Mouse (Mus musculus) forebrain, embryonic 15.5 days (tissue): ENCODE measurements around the gene Icam1. TPM values are rescaled to one million over a fixed set of nuclear protein-coding genes. Genes with fewer than 3 reads are reported as not detected.

Experiments used
- ATAC-seq: fragments of 200-750 bp; cut with Nextera tagmentation; replicated peaks from 2 replicates; pipeline ENCODE4 v1.8.0; 2017; ENCODE audit warnings: mild to moderate bottlenecking, moderate TSS enrichment, moderate library complexity
- H3K27ac ChIP-seq: fragments of 300-500 bp; sonication (generic); replicated peaks from 2 replicates; pipeline ENCODE4 v1.5.1; 2015; ENCODE audit warnings: mild to moderate bottlenecking, inconsistent platforms
- H3K27me3 ChIP-seq: fragments of 300-500 bp; sonication (generic); 2 replicates; pipeline ENCODE4 v1.6.1; 2015; ENCODE audit warnings: inconsistent platforms
- H3K36me3 ChIP-seq: fragments of 300-500 bp; sonication (generic); 2 replicates; pipeline ENCODE4 v1.6.1; 2015; ENCODE audit warnings: mild to moderate bottlenecking, inconsistent platforms
- H3K4me1 ChIP-seq: fragments of 300-500 bp; sonication (generic); 2 replicates; pipeline ENCODE4 v1.6.1; 2015; ENCODE audit warnings: inconsistent platforms
- H3K4me2 ChIP-seq: fragments of 300-500 bp; sonication (generic); replicated peaks from 2 replicates; pipeline ENCODE4 v1.6.1; 2015; ENCODE audit warnings: mild to moderate bottlenecking, inconsistent platforms
- H3K4me3 ChIP-seq: fragments of 300-500 bp; sonication (generic); 2 replicates; pipeline ENCODE4 v1.5.1; 2015; ENCODE audit warnings: mild to moderate bottlenecking, inconsistent platforms
- H3K9ac ChIP-seq: fragments of 300-500 bp; sonication (generic); replicated peaks from 2 replicates; pipeline ENCODE4 v1.6.1; 2015; ENCODE audit warnings: mild to moderate bottlenecking, inconsistent platforms
- H3K9me3 ChIP-seq: fragments of 300-500 bp; sonication (generic); 2 replicates; pipeline ENCODE4 v1.6.1; 2016; ENCODE audit warnings: inconsistent platforms
- WGBS: fragments of 180-500 bp; shearing (Covaris S2); methylation state at CpG from one replicate; pipeline ENCODE4 v1.1.7; 2015; ENCODE audit warnings: mixed read lengths; 5-methylcytosine and 5-hydroxymethylcytosine counted together
- polyA plus RNA-seq: library from polyadenylated mRNA; unstranded; fragments of >200 nt; fragmentation: Nextera tagmentation; extraction: Ambion mirVana; gene quantifications from 2 replicates; pipeline ENCODE4 v1.2.1, GENCODE M21; 2015

Icam1 gene
- polyA plus RNA-seq, 1 experiment from 2014 or later, result 2.8 TPM

- H3K9me3 ChIP-seq, result no peaks in the 10 kb centered on the region
- H3K4me1 ChIP-seq, result peaks cover 11% of the 10 kb centered on the region
- H3K36me3 ChIP-seq, result no peaks in the 10 kb centered on the region
- H3K4me3 ChIP-seq, result peak overlapping the region; percentile 25; the same call in 1 of the 2 replicates
- H3K27ac ChIP-seq, result no peak overlapping the region
- no peak overlapping the region for H3K9ac ChIP-seq
- peaks cover 51% of the 10 kb centered on the region for H3K27me3 ChIP-seq
- 4% methylated on average over 29 of the region's 29 CpGs for WGBS
- ATAC-seq, result no peak
- H3K4me2 ChIP-seq, result peak overlapping the region; percentile 37
These were observed 854 bp upstream of the Icam1 start for GRCm38 (mm10) chr9:21014691-21015570.

- H3K9ac ChIP-seq, result no peak overlapping the region
- H3K4me2 ChIP-seq, result no peak overlapping the region
- no peak overlapping the region for H3K4me3 ChIP-seq
- no peaks in the 10 kb centered on the region for H3K9me3 ChIP-seq
- H3K36me3 ChIP-seq, result no peaks in the 10 kb centered on the region
- ATAC-seq, result no peak
- peaks cover 11% of the 10 kb centered on the region for H3K4me1 ChIP-seq
- no peak overlapping the region for H3K27ac ChIP-seq
- peaks cover 51% of the 10 kb centered on the region for H3K27me3 ChIP-seq
- 7% methylated on average over 17 of the region's 17 CpGs for WGBS
These were observed 769 bp downstream of the Icam1 start for GRCm38 (mm10) chr9:21016331-21017176.

- Histone ChIP-seq H3K4me2 (no peak overlapping the region), H3K9me3 (no peaks in the 10 kb centered on the region), H3K27me3 (peaks cover 51% of the 10 kb centered on the region), H3K9ac (no peak overlapping the region), H3K27ac (no peak overlapping the region), H3K4me3 (no peak overlapping the region), H3K4me1 (peaks cover 11% of the 10 kb centered on the region), H3K36me3 (no peaks in the 10 kb centered on the region)
- no peak for ATAC-seq
- WGBS, result 33% methylated on average over 4 of the region's 4 CpGs
These were observed 1.4 kb downstream of the Icam1 start for GRCm38 (mm10) chr9:21017177-21017575.

- H3K27me3 ChIP-seq, result peaks cover 51% of the 10 kb centered on the region
- 72% methylated on average over 2 of the region's 2 CpGs for WGBS
- no peak for ATAC-seq
- no peaks in the 10 kb centered on the region for H3K36me3 ChIP-seq
- no peak overlapping the region for H3K4me2 ChIP-seq
- no peak overlapping the region for H3K4me3 ChIP-seq
- no peak overlapping the region for H3K27ac ChIP-seq
- no peak overlapping the region for H3K9ac ChIP-seq
- H3K4me1 ChIP-seq, result peaks cover 11% of the 10 kb centered on the region
- H3K9me3 ChIP-seq, result no peaks in the 10 kb centered on the region
These were observed 2.8 kb downstream of the Icam1 start for GRCm38 (mm10) chr9:21018600-21018999.

GRCm38 (mm10) chr9:21021363-21021762 is 5.6 kb downstream of the Icam1 start:
- 77% methylated on average over 3 of the region's 3 CpGs for WGBS
- H3K27me3 ChIP-seq, result peaks cover 30% of the 10 kb centered on the region
- H3K9me3 ChIP-seq, result no peaks in the 10 kb centered on the region

GRCm38 (mm10) chr9:21022288-21022687 is 6.5 kb downstream of the Icam1 start:
- ATAC-seq, result no peak
- H3K27ac ChIP-seq, result no peak overlapping the region
- H3K4me3 ChIP-seq, result no peak overlapping the region
- H3K4me1 ChIP-seq, result no peaks in the 10 kb centered on the region
- peaks cover 21% of the 10 kb centered on the region for H3K27me3 ChIP-seq
- WGBS, result 66% methylated on average over 6 of the region's 6 CpGs
- no peaks in the 10 kb centered on the region for H3K36me3 ChIP-seq
- H3K9me3 ChIP-seq, result no peaks in the 10 kb centered on the region
- no peak overlapping the region for H3K4me2 ChIP-seq
- no peak overlapping the region for H3K9ac ChIP-seq

More at GRCm38 (mm10) chr9:21021363-21021762, 5.6 kb downstream of the Icam1 start:
- Histone ChIP-seq H3K4me3 (no peak overlapping the region), H3K4me2 (no peak overlapping the region), H3K9ac (no peak overlapping the region), H3K36me3 (no peaks in the 10 kb centered on the region), H3K4me1 (no peaks in the 10 kb centered on the region), H3K27ac (no peak overlapping the region)
- no peak for ATAC-seq

- H3K9ac ChIP-seq, result no peak overlapping the region
- H3K4me3 ChIP-seq, result no peak overlapping the region
- no peaks in the 10 kb centered on the region for H3K36me3 ChIP-seq
- no peaks in the 10 kb centered on the region for H3K9me3 ChIP-seq
- H3K27me3 ChIP-seq, result peaks cover 16% of the 10 kb centered on the region; the same call in 1 of the 2 replicates
- no peaks in the 10 kb centered on the region for H3K4me1 ChIP-seq
- 86% methylated on average over 1 of the region's 1 CpGs for WGBS
- H3K4me2 ChIP-seq, result no peak overlapping the region
- no peak for ATAC-seq
- no peak overlapping the region for H3K27ac ChIP-seq
These were observed 6.9 kb downstream of the Icam1 start for GRCm38 (mm10) chr9:21022726-21023125.

- ATAC-seq, result no peak
- H3K9me3 ChIP-seq, result no peaks in the 10 kb centered on the region
- no peak overlapping the region for H3K27ac ChIP-seq
- no peaks in the 10 kb centered on the region for H3K36me3 ChIP-seq
- WGBS, result 70% methylated on average over 19 of the region's 19 CpGs
- H3K9ac ChIP-seq, result no peak overlapping the region
- H3K4me2 ChIP-seq, result no peak overlapping the region
- H3K4me1 ChIP-seq, result peaks cover 13% of the 10 kb centered on the region
- H3K27me3 ChIP-seq, result peaks cover 27% of the 10 kb centered on the region
- H3K4me3 ChIP-seq, result no peak overlapping the region
These were observed 9.5 kb downstream of the Icam1 start for GRCm38 (mm10) chr9:21025258-21025810.

- Histone ChIP-seq H3K4me3 (no peak overlapping the region), H3K4me1 (peaks cover 28% of the 10 kb centered on the region), H3K9ac (no peak overlapping the region), H3K27ac (no peak overlapping the region), H3K27me3 (peaks cover 35% of the 10 kb centered on the region), H3K9me3 (no peaks in the 10 kb centered on the region), H3K4me2 (no peak overlapping the region), H3K36me3 (no peaks in the 10 kb centered on the region)
- WGBS, result 85% methylated on average over 12 of the region's 12 CpGs
- ATAC-seq, result no peak
These were observed 11.1 kb downstream of the Icam1 start for GRCm38 (mm10) chr9:21026849-21027248.

- H3K9me3 ChIP-seq, result no peaks in the 10 kb centered on the region
- WGBS, result 54% methylated on average over 8 of the region's 8 CpGs
- H3K27ac ChIP-seq, result no peak overlapping the region
- no peak overlapping the region for H3K4me3 ChIP-seq
- H3K36me3 ChIP-seq, result no peaks in the 10 kb centered on the region
- H3K27me3 ChIP-seq, result peaks cover 45% of the 10 kb centered on the region
- peaks cover 38% of the 10 kb centered on the region for H3K4me1 ChIP-seq
- H3K4me2 ChIP-seq, result no peak overlapping the region
- no peak for ATAC-seq
- no peak overlapping the region for H3K9ac ChIP-seq
These were observed 12.0 kb downstream of the Icam1 start for GRCm38 (mm10) chr9:21027774-21028290.

- WGBS, result 74% methylated on average over 6 of the region's 6 CpGs
These were observed 12.8 kb downstream of the Icam1 start for GRCm38 (mm10) chr9:21028560-21029110.

More at GRCm38 (mm10) chr9:21028560-21029110, 12.8 kb downstream of the Icam1 start:
- Histone ChIP-seq H3K4me1 (peaks cover 46% of the 10 kb centered on the region), H3K27me3 (peaks cover 53% of the 10 kb centered on the region), H3K36me3 (no peaks in the 10 kb centered on the region), H3K27ac (no peak overlapping the region), H3K9ac (no peak overlapping the region), H3K4me2 (no peak overlapping the region), H3K4me3 (no peak overlapping the region), H3K9me3 (no peaks in the 10 kb centered on the region)
- ATAC-seq, result no peak
